Mouse (Mus musculus): ENCODE measurements around the gene Phlpp1. TPM values are rescaled to one million over a fixed set of nuclear protein-coding genes. Genes with fewer than 3 reads are reported as not detected.
A peak's percentile ranks its signal among the peaks of the same experiment; 100 is the strongest.

Phlpp1 gene
- 7.1 TPM in 2 replicates for polyA plus RNA-seq (2015; fragmentation: Nextera tagmentation; extraction: Ambion mirVana)

GRCm38 (mm10) chr1:106171241-106172220 lies at the start of gene Phlpp1:
Phlpp1 (plus strand) TSS chr1:106171752.
- no peaks in the 10 kb centered on the region for H3K9me3 ChIP-seq (replicated peaks; ENCODE audit: control insufficient read depth, low read length, poor library complexity, severe bottlenecking)
- H3K4me1 ChIP-seq (ENCODE audit: control insufficient read depth, insufficient read depth, low read length), result peaks cover 30% of the 10 kb centered on the region
- peak within 1 kb of the TSS; percentile 89 for H3K4me2 ChIP-seq (ENCODE audit: low read length)
- peak within 1 kb of the TSS; percentile 95 for H3K9ac ChIP-seq (ENCODE audit: low read depth, low read length)
- H3K4me3 ChIP-seq (ENCODE audit: low read depth, low read length), result peak within 1 kb of the TSS; percentile 98
- peak; percentile 99 for ATAC-seq
- WGBS, result under 1% methylated on average over 89 of the region's 113 CpGs
- peak within 1 kb of the TSS; percentile 97 for H3K27ac ChIP-seq (ENCODE audit: low read length)
- H3K27me3 ChIP-seq (ENCODE audit: control insufficient read depth, insufficient read depth, low read depth, low read length), result no peaks in the 10 kb centered on the region
- no peaks in the 10 kb centered on the region for H3K36me3 ChIP-seq (ENCODE audit: control insufficient read depth, insufficient read depth, low read length)

GRCm38 (mm10) chr1:106126601-106127000 lies 45.0 kb upstream of the Phlpp1 start:
- Histone ChIP-seq H3K9ac (ENCODE audit: low read depth, low read length) (no peak overlapping the region), H3K4me3 (ENCODE audit: low read depth, low read length) (no peak overlapping the region), H3K27ac (ENCODE audit: low read length) (no peak overlapping the region), H3K4me1 (ENCODE audit: control insufficient read depth, insufficient read depth, low read length) (no peaks in the 10 kb centered on the region), H3K9me3 (replicated peaks; ENCODE audit: control insufficient read depth, low read length, poor library complexity, severe bottlenecking) (no peaks in the 10 kb centered on the region), H3K27me3 (ENCODE audit: control insufficient read depth, insufficient read depth, low read depth, low read length) (no peaks in the 10 kb centered on the region), H3K36me3 (ENCODE audit: control insufficient read depth, insufficient read depth, low read length) (no peaks in the 10 kb centered on the region), H3K4me2 (ENCODE audit: low read length) (no peak overlapping the region)
- 93% methylated on average over 3 of the region's 3 CpGs for WGBS
- ATAC-seq, result no peak

- Histone ChIP-seq H3K9ac (ENCODE audit: low read depth, low read length) (no peak overlapping the region), H3K9me3 (replicated peaks; ENCODE audit: control insufficient read depth, low read length, poor library complexity, severe bottlenecking) (no peaks in the 10 kb centered on the region), H3K4me2 (ENCODE audit: low read length) (no peak overlapping the region), H3K36me3 (ENCODE audit: control insufficient read depth, insufficient read depth, low read length) (no peaks in the 10 kb centered on the region), H3K27me3 (ENCODE audit: control insufficient read depth, insufficient read depth, low read depth, low read length) (no peaks in the 10 kb centered on the region), H3K4me1 (ENCODE audit: control insufficient read depth, insufficient read depth, low read length) (no peaks in the 10 kb centered on the region), H3K4me3 (ENCODE audit: low read depth, low read length) (no peak overlapping the region), H3K27ac (ENCODE audit: low read length) (no peak overlapping the region)
- ATAC-seq, result no peak
- WGBS, result 76% methylated on average over 4 of the region's 4 CpGs
Observed at GRCm38 (mm10) chr1:106131697-106132349, 39.7 kb upstream of the Phlpp1 start.

- Histone ChIP-seq H3K9ac (ENCODE audit: low read depth, low read length) (no peak overlapping the region), H3K27me3 (ENCODE audit: control insufficient read depth, insufficient read depth, low read depth, low read length) (no peaks in the 10 kb centered on the region), H3K36me3 (ENCODE audit: control insufficient read depth, insufficient read depth, low read length) (no peaks in the 10 kb centered on the region), H3K9me3 (replicated peaks; ENCODE audit: control insufficient read depth, low read length, poor library complexity, severe bottlenecking) (no peaks in the 10 kb centered on the region), H3K4me3 (ENCODE audit: low read depth, low read length) (no peak overlapping the region), H3K4me2 (ENCODE audit: low read length) (no peak overlapping the region), H3K27ac (ENCODE audit: low read length) (no peak overlapping the region), H3K4me1 (ENCODE audit: control insufficient read depth, insufficient read depth, low read length) (no peaks in the 10 kb centered on the region)
- 39% methylated on average over 4 of the region's 4 CpGs for WGBS
- ATAC-seq, result no peak
Observed at GRCm38 (mm10) chr1:106132350-106132700, 39.2 kb upstream of the Phlpp1 start.

- WGBS, result 98% methylated on average over 2 of the region's 2 CpGs
- Histone ChIP-seq H3K9me3 (replicated peaks; ENCODE audit: control insufficient read depth, low read length, poor library complexity, severe bottlenecking) (no peaks in the 10 kb centered on the region), H3K27ac (ENCODE audit: low read length) (no peak overlapping the region), H3K27me3 (ENCODE audit: control insufficient read depth, insufficient read depth, low read depth, low read length) (no peaks in the 10 kb centered on the region), H3K4me1 (ENCODE audit: control insufficient read depth, insufficient read depth, low read length) (no peaks in the 10 kb centered on the region), H3K36me3 (ENCODE audit: control insufficient read depth, insufficient read depth, low read length) (no peaks in the 10 kb centered on the region), H3K4me2 (ENCODE audit: low read length) (no peak overlapping the region), H3K9ac (ENCODE audit: low read depth, low read length) (no peak overlapping the region), H3K4me3 (ENCODE audit: low read depth, low read length) (no peak overlapping the region)
- ATAC-seq, result no peak
Observed at GRCm38 (mm10) chr1:106138691-106139090, 32.9 kb upstream of the Phlpp1 start.

GRCm38 (mm10) chr1:106139137-106139536 lies 32.4 kb upstream of the Phlpp1 start:
- H3K27ac ChIP-seq (ENCODE audit: low read length), result no peak overlapping the region
- no peak overlapping the region for H3K4me3 ChIP-seq (ENCODE audit: low read depth, low read length)
- H3K4me2 ChIP-seq (ENCODE audit: low read length), result no peak overlapping the region
- ATAC-seq, result no peak
- no peaks in the 10 kb centered on the region for H3K36me3 ChIP-seq (ENCODE audit: control insufficient read depth, insufficient read depth, low read length)
- no peaks in the 10 kb centered on the region for H3K4me1 ChIP-seq (ENCODE audit: control insufficient read depth, insufficient read depth, low read length)
- H3K9me3 ChIP-seq (replicated peaks; ENCODE audit: control insufficient read depth, low read length, poor library complexity, severe bottlenecking), result no peaks in the 10 kb centered on the region
- no peaks in the 10 kb centered on the region for H3K27me3 ChIP-seq (ENCODE audit: control insufficient read depth, insufficient read depth, low read depth, low read length)
- WGBS, result 76% methylated on average over 1 of the region's 1 CpGs
- no peak overlapping the region for H3K9ac ChIP-seq (ENCODE audit: low read depth, low read length)

- Histone ChIP-seq H3K27me3 (ENCODE audit: control insufficient read depth, insufficient read depth, low read depth, low read length) (no peaks in the 10 kb centered on the region), H3K4me1 (ENCODE audit: control insufficient read depth, insufficient read depth, low read length) (no peaks in the 10 kb centered on the region), H3K36me3 (ENCODE audit: control insufficient read depth, insufficient read depth, low read length) (no peaks in the 10 kb centered on the region), H3K4me2 (ENCODE audit: low read length) (no peak overlapping the region), H3K9ac (ENCODE audit: low read depth, low read length) (no peak overlapping the region), H3K27ac (ENCODE audit: low read length) (no peak overlapping the region), H3K4me3 (ENCODE audit: low read depth, low read length) (no peak overlapping the region), H3K9me3 (replicated peaks; ENCODE audit: control insufficient read depth, low read length, poor library complexity, severe bottlenecking) (no peaks in the 10 kb centered on the region)
- ATAC-seq, result no peak
- WGBS, result 89% methylated on average over 1 of the region's 1 CpGs
Observed at GRCm38 (mm10) chr1:106142010-106142409, 29.5 kb upstream of the Phlpp1 start.

GRCm38 (mm10) chr1:106144534-106144933 lies 27.0 kb upstream of the Phlpp1 start:
- H3K36me3 ChIP-seq (ENCODE audit: control insufficient read depth, insufficient read depth, low read length), result no peaks in the 10 kb centered on the region
- H3K27me3 ChIP-seq (ENCODE audit: control insufficient read depth, insufficient read depth, low read depth, low read length), result no peaks in the 10 kb centered on the region
- no peak overlapping the region for H3K4me2 ChIP-seq (ENCODE audit: low read length)
- no peak overlapping the region for H3K9ac ChIP-seq (ENCODE audit: low read depth, low read length)
- ATAC-seq, result no peak
- H3K27ac ChIP-seq (ENCODE audit: low read length), result no peak overlapping the region
- 98% methylated on average over 2 of the region's 2 CpGs for WGBS
- H3K4me3 ChIP-seq (ENCODE audit: low read depth, low read length), result no peak overlapping the region
- H3K4me1 ChIP-seq (ENCODE audit: control insufficient read depth, insufficient read depth, low read length), result peaks cover 6% of the 10 kb centered on the region; the same call in 1 of the 2 replicates
- H3K9me3 ChIP-seq (replicated peaks; ENCODE audit: control insufficient read depth, low read length, poor library complexity, severe bottlenecking), result no peaks in the 10 kb centered on the region

GRCm38 (mm10) chr1:106145055-106145454 lies 26.5 kb upstream of the Phlpp1 start:
- WGBS, result 36% methylated on average over 1 of the region's 1 CpGs
- no peak for ATAC-seq
- Histone ChIP-seq H3K27ac (ENCODE audit: low read length) (no peak overlapping the region), H3K9ac (ENCODE audit: low read depth, low read length) (no peak overlapping the region), H3K9me3 (replicated peaks; ENCODE audit: control insufficient read depth, low read length, poor library complexity, severe bottlenecking) (no peaks in the 10 kb centered on the region), H3K36me3 (ENCODE audit: control insufficient read depth, insufficient read depth, low read length) (no peaks in the 10 kb centered on the region), H3K4me1 (ENCODE audit: control insufficient read depth, insufficient read depth, low read length) (peaks cover 6% of the 10 kb centered on the region; the same call in 1 of the 2 replicates), H3K4me3 (ENCODE audit: low read depth, low read length) (no peak overlapping the region), H3K27me3 (ENCODE audit: control insufficient read depth, insufficient read depth, low read depth, low read length) (no peaks in the 10 kb centered on the region), H3K4me2 (ENCODE audit: low read length) (no peak overlapping the region)

Measured in midbrain, embryonic 16.5 days (tissue).